Mouse (Mus musculus) limb, embryonic 11.5 days (tissue): ENCODE data around the gene Afdn. TPM values are rescaled to one million over a fixed set of nuclear protein-coding genes. Genes with fewer than 3 reads are reported as not detected.
"Not testable (repeated sequence)": the region's sequence is repeated elsewhere in the genome, so short reads cannot be mapped to it uniquely, and the experiment has no call there.

ENCODE experiments used
- ATAC-seq: fragments of 200-750 bp; cut with Nextera tagmentation; 2 replicates; pipeline ENCODE4 v1.8.0; 2017; ENCODE audit warnings: low read depth; ENCODE audit not compliant: insufficient number of reproducible peaks, low FRiP score, low TSS enrichment
- DNase-seq: peaks from one replicate; pipeline ENCODE4 v3.0.0-alpha.2; 2015; ENCODE audit warnings: low spot score
- H3K27ac ChIP-seq: fragments of 300-500 bp; sonication (generic); replicated peaks from 2 replicates; pipeline ENCODE4 v1.5.1; 2014; ENCODE audit warnings: low read depth, mild to moderate bottlenecking, low read length
- H3K27me3 ChIP-seq: fragments of 300-500 bp; sonication (generic); 2 replicates; pipeline ENCODE4 v1.6.1; 2014; ENCODE audit warnings: mild to moderate bottlenecking, low read length, mixed read lengths; ENCODE audit not compliant: control insufficient read depth, insufficient read depth
- H3K36me3 ChIP-seq: fragments of 300-500 bp; sonication (generic); 2 replicates; pipeline ENCODE4 v1.6.1; 2014; ENCODE audit warnings: mild to moderate bottlenecking, low read length, moderate library complexity, mixed read lengths; ENCODE audit not compliant: control insufficient read depth, insufficient read depth
- H3K4me1 ChIP-seq: fragments of 300-500 bp; sonication (generic); 2 replicates; pipeline ENCODE4 v1.6.1; 2014; ENCODE audit warnings: low read length, mixed read lengths; ENCODE audit not compliant: control insufficient read depth, insufficient read depth
- H3K4me2 ChIP-seq: fragments of 300-500 bp; sonication (generic); 2 replicates; pipeline ENCODE4 v1.6.1; 2014; ENCODE audit warnings: low read depth, mild to moderate bottlenecking, moderate library complexity; ENCODE audit not compliant: severe bottlenecking
- H3K4me3 ChIP-seq: fragments of 300-500 bp; sonication (generic); 2 replicates; pipeline ENCODE4 v1.5.1; 2014; ENCODE audit warnings: low read depth, low read length
- H3K9ac ChIP-seq: fragments of 300-500 bp; sonication (generic); 2 replicates; pipeline ENCODE4 v1.6.1; 2014; ENCODE audit warnings: mild to moderate bottlenecking, low read length
- H3K9me3 ChIP-seq: fragments of 300-500 bp; sonication (generic); 2 replicates; pipeline ENCODE4 v1.6.1; 2016; ENCODE audit warnings: low read length; ENCODE audit not compliant: control insufficient read depth
- WGBS: fragments of 180-500 bp; shearing (Covaris S2); extraction: QIAGEN DNeasy Blood & Tissue Kit; methylation state at CpG from one replicate; pipeline ENCODE4 v1.1.7; 2014; 5-methylcytosine and 5-hydroxymethylcytosine counted together
- polyA plus RNA-seq: library from polyadenylated mRNA; unstranded; fragments of >200 nt; fragmentation: Nextera tagmentation; extraction: Ambion mirVana; gene quantifications from 2 replicates; pipeline ENCODE4 v1.2.1, GENCODE M21; 2014

Gene Afdn
- polyA plus RNA-seq, 1 experiment from 2014 or later: 73.7 TPM

- Histone ChIP-seq H3K36me3 (no peaks in the 10 kb centered on the region), H3K4me2 (no peak overlapping the region), H3K4me1 (no peaks in the 10 kb centered on the region), H3K9me3 (no peaks in the 10 kb centered on the region), H3K4me3 (no peak overlapping the region), H3K27ac (no peak overlapping the region), H3K27me3 (no peaks in the 10 kb centered on the region), H3K9ac (no peak overlapping the region)
- ATAC-seq (no peak), DNase-seq (no peak)
- WGBS: 94% methylated on average over 4 of the region's 4 CpGs
Measured at GRCm38 (mm10) chr17:13937787-13938186, 177.4 kb downstream of the Afdn start.

GRCm38 (mm10) chr17:13938652-13939051, 178.3 kb downstream of the Afdn start:
- Histone ChIP-seq H3K4me2 (no peak overlapping the region), H3K9ac (no peak overlapping the region), H3K27me3 (no peaks in the 10 kb centered on the region), H3K4me1 (no peaks in the 10 kb centered on the region), H3K36me3 (no peaks in the 10 kb centered on the region), H3K4me3 (no peak overlapping the region), H3K27ac (no peak overlapping the region), H3K9me3 (no peaks in the 10 kb centered on the region)
- DNase-seq (no peak), ATAC-seq (no peak)
- 83% methylated on average over 3 of the region's 3 CpGs for WGBS

GRCm38 (mm10) chr17:13939231-13939630, 178.9 kb downstream of the Afdn start:
- H3K4me2 ChIP-seq: not testable (repeated sequence)

GRCm38 (mm10) chr17:13940487-13940886, 180.1 kb downstream of the Afdn start:
- H3K9ac ChIP-seq: no peak overlapping the region
- no peaks in the 10 kb centered on the region for H3K9me3 ChIP-seq
- H3K36me3 ChIP-seq: no peaks in the 10 kb centered on the region
- no peak overlapping the region for H3K4me2 ChIP-seq
- no peak overlapping the region for H3K27ac ChIP-seq
- 88% methylated on average over 1 of the region's 1 CpGs for WGBS
- H3K27me3 ChIP-seq: no peaks in the 10 kb centered on the region
- DNase-seq (no peak), ATAC-seq (no peak)
- H3K4me3 ChIP-seq: no peak overlapping the region
- no peaks in the 10 kb centered on the region for H3K4me1 ChIP-seq

More at GRCm38 (mm10) chr17:13939231-13939630, 178.9 kb downstream of the Afdn start:
- not testable (repeated sequence) for H3K9ac ChIP-seq, DNase-seq, H3K4me3 ChIP-seq, H3K9me3 ChIP-seq, ATAC-seq, H3K27me3 ChIP-seq, H3K4me1 ChIP-seq, H3K36me3 ChIP-seq, H3K27ac ChIP-seq
- 83% methylated on average over 2 of the region's 2 CpGs for WGBS

DNA sequence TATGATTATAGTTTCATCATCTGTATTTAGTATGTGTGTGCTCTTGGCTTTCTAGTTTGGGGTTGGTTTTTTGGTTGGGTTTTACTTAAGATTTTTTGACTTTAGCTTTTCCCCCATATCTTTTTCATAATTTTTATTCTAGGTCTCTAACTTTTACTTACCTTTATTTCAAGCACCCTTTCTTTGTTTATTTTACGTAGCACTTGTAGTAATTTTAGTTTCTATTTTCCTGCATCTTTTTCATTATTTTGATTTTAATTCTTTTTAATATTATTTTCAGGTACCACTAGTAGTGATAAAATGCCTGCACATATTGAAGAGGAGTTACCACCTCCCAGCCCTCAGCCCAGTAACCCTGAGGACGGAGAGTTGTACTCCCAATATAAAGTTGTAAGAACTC, 187.7 kb downstream of the Afdn start, which contains the start of gene Gm7168:
Gene Gm7168, plus strand, starts transcription at position 301 of the 400 bp plus-strand sequence.
- H3K27ac ChIP-seq, H3K27me3 ChIP-seq, H3K4me2 ChIP-seq, H3K4me3 ChIP-seq, H3K36me3 ChIP-seq, H3K4me1 ChIP-seq, H3K9me3 ChIP-seq, DNase-seq, ATAC-seq, H3K9ac ChIP-seq: not testable (repeated sequence)
- 90% methylated on average over 1 of the region's 2 CpGs for WGBS

- not testable (repeated sequence) for H3K4me1 ChIP-seq, H3K36me3 ChIP-seq, DNase-seq, ATAC-seq, H3K9ac ChIP-seq, H3K4me2 ChIP-seq, H3K9me3 ChIP-seq, H3K27me3 ChIP-seq, H3K4me3 ChIP-seq, H3K27ac ChIP-seq
- WGBS: 90% methylated on average over 1 of the region's 1 CpGs
Measured at GRCm38 (mm10) chr17:13951570-13951969, 191.2 kb downstream of the Afdn start.

Other genes starting within 250 kb of the Afdn start
- gene Tcte2, start 1.3 kb downstream of the Afdn start, polyA plus RNA-seq: 4.1 and 4.5 TPM in 2 replicates
- not detected in 2 replicates for gene Gm7168, start 187.8 kb downstream of the Afdn start, polyA plus RNA-seq
- gene Gm7356, start 243.2 kb downstream of the Afdn start, polyA plus RNA-seq: not detected in 2 replicates